Mouse (Mus musculus) adrenal gland, postnatal 4 days (tissue): ENCODE results near the gene Appl1. TPM values are rescaled to one million over a fixed set of nuclear protein-coding genes. Genes with fewer than 3 reads are reported as not detected.

ENCODE experiments used
- DNase-seq, 2 experiments: peaks; one replicate each; pipeline ENCODE4 v3.0.0; 2021 to 2022; ENCODE audit warnings: low spot score in 2 of 2, mixed read lengths in 2 of 2
- long read RNA-seq, 2 experiments: library from polyadenylated mRNA; stranded (forward); transcript quantifications; one replicate each; pipeline ENCODE4 v2.0.0; 2021
- total RNA-seq, 2 experiments: library from RNA; stranded (reverse); gene quantifications; 2 replicates each; pipeline ENCODE4 v1.2.3; 2021

Gene Appl1
- total RNA-seq = 10 to 100 TPM; 40.5 to 44.4 TPM
- long read RNA-seq, experiment 1, full-length matches to known transcripts = 9 of 21 reads
- long read RNA-seq, experiment 1, partial matches to known transcripts = 3 of 21 reads
- long read RNA-seq, experiment 1, other reads (novel, unspliced or antisense) = 9 of 21 reads
- long read RNA-seq, experiment 2, full-length matches to known transcripts = 25 of 51 reads
- long read RNA-seq, experiment 2, partial matches to known transcripts = 8 of 51 reads
- long read RNA-seq, experiment 2, other reads (novel, unspliced or antisense) = 18 of 51 reads

DNA sequence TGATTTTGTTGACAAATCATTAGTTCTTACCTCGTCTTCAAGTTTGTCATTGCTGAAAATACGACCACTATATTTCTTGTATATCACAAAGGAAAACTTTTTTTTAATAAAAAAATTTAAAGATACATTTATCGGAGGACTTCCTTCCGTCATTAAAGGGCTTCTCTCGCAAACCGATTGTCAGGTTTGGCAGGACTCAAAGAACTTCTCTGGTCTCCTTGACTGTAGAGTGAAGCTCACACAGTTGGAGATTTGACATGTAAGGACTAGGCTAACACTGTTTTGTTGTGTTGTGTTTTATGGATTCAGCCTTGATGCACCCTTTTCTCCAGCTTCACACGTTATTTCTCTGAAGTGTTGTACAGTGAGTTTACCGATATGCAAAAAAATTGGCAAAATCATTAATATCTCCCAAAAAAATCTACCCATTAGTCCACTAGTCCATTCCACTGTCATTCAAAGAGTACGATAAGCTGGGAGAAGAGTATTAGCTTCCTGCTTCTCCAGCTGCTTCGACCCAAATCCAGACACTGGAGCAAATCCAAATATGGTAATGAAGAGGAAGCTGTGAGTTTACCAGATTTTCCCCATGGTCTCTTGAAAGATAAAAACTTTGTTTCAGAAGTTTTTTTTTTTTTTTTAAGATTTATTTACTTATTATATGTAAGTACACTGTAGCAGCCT is at the start of gene Appl1:
TSS of gene Appl1 (minus strand) at position 127 of the 684 bp plus-strand sequence.
- no peak for DNase-seq

GRCm38 (mm10) chr14:27019850-27020249 is 48.8 kb upstream of the Appl1 start:
- peak in 1 of 2 experiments; percentile 35 for DNase-seq

DNA sequence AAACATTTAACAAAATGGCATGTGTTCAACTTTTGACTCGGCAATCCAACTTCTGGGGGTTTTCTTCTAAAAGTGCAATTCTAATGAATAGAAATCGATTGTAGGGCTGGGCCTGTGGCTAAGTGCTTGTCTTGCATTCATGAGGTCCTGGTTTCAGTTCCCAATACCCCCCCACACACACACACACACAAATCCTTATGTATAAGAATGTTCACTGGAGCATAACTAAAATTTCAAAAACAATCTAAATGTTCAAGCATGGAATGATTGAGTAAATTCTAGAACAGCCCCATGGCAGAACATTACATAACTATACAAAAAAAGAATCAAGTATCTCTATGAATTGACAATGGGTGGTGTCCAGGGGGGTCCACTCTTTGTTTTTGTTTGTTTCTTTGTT is 46.9 kb upstream of the Appl1 start:
- no peak for DNase-seq

- no peak for DNase-seq
Observed at GRCm38 (mm10) chr14:27013658-27014057, 42.6 kb upstream of the Appl1 start.

- no peak for DNase-seq
Observed at GRCm38 (mm10) chr14:27011561-27011960, 40.5 kb upstream of the Appl1 start.

DNA sequence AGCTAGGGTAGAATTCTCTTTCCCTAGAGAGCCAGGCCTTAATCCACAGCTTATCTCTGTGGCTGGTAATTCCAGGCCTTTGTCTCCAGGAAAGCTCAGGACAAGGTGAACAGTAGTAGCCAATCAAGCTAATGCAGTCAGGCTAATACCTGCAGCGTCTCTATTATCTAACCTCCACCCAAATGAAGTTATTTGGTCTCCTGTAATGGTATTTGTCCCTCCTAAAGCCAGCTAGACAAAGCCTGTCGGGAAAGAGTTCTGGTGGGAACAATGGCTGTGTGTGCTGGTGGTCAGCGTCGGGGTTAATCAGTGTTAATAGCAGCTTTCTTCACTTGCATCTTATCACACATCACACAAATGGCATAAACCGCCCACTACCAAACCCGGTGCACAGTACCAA is 34.9 kb upstream of the Appl1 start:
- no peak for DNase-seq

DNA sequence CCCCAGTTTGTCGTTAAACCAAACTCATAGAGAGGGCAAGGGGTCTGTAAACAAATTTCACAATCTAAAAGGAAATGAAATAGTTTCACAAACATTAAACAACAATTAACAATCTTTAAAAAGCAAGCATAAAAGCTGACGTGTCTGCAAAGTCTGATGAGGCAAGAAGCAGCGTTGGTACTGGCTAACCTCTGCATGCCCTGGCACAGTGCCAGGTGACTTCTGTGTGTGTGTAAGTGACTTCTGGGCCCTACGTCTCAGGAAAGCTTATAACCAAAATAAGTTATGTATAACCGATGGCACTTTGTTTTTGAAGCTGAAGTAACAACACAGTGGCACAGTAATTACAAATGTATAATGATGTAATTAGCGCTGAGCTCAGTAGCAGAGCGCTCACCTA is 33.9 kb upstream of the Appl1 start:
- DNase-seq = no peak

- DNase-seq = no peak
Observed at GRCm38 (mm10) chr14:27000386-27000785, 29.4 kb upstream of the Appl1 start.

GRCm38 (mm10) chr14:26996257-26996656 is 25.2 kb upstream of the Appl1 start:
- no peak for DNase-seq

- peak in 1 of 2 experiments; percentile 25 for DNase-seq
Observed at GRCm38 (mm10) chr14:26994211-26994741, 23.2 kb upstream of the Appl1 start, which contains the start of gene Hesx1. Gene Hesx1 (plus strand): TSS chr14:26994416.

GRCm38 (mm10) chr14:26993427-26993826 is 22.4 kb upstream of the Appl1 start:
- DNase-seq = no peak

DNA sequence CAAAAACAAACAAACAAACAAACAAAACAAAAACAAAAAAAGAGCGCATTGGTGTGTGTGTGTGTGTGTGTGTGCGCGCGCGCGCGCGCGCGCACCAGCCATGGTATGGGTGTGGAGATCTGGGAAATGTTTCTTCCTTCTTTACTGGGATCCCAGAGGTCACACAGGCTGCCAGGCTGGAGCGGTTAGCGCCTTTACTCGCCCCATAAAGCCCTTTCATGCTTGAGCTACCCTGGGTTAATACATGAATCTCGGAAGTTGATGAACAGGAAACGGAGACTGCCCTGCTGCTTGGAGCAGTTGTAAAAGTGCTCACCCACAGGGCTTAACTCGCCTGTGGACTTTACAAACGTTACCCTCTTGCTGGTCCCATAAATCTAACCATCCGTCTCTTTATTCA is 20.6 kb upstream of the Appl1 start:
- no peak for DNase-seq

GRCm38 (mm10) chr14:26988694-26989093 is 17.7 kb upstream of the Appl1 start:
- DNase-seq = no peak

DNA sequence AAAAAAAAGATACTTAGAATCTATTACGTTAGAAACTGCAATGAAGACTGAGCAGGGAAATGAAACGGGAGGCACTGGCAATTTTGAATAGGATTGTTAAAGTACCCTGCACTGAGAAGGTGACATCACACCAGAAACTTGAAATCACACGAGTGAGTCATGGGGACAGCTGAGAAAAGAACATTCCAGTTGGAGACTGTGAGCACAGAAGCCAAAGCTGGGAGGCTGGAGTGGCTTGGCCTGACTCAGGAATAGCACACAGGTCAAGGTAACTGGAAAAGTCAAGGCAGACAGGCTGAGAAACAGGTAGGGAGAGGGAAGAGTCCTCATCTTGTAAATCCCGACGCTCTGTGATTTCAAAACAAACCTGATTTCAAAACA is 11.1 kb upstream of the Appl1 start:
- no peak for DNase-seq

GRCm38 (mm10) chr14:26981494-26982149 is 10.6 kb upstream of the Appl1 start:
- DNase-seq = no peak

- DNase-seq = no peak
Observed at GRCm38 (mm10) chr14:26981021-26981420, 10.0 kb upstream of the Appl1 start.

- DNase-seq = no peak
Observed at GRCm38 (mm10) chr14:26979808-26980207, 8.8 kb upstream of the Appl1 start.

DNA sequence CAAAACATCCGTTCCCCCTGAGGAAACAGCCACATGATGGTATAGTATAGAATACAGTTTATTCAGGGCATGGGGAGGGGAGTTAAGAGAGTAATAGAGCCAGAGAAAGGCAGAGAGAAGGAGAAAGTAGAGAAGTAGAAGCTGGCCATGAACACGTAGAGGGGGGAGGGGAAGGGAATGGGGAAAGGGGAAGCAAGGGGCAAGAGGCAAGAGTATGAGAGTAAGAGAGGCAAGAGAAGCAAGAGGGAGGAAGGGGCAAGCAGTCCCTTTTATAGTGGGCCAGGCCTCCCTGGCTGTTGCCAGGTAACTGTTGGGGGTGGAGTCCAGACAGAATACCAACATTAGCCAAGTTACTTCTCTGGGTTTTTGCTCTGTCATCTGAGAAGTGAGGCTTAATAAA is 6.5 kb upstream of the Appl1 start:
- DNase-seq = no peak

DNA sequence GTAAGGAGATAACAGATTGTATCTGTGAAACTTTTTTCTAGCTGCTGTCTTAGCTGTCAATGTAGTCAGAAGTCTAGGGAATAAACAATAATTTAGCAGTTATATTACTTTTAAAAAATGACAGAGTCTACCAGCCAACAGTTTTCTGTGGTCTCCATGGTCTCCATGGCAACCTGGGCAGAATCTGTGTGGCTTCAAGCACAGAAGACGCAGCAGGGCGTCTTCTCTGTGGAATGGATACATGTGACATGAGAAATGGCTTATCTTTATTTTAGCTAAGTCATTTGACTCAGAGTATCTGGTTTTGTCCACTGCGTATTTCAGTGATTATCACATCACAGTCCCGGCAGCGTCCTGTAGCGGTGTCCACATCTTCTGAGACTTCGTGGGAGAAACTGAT is 5.2 kb upstream of the Appl1 start:
- DNase-seq = no peak

DNA sequence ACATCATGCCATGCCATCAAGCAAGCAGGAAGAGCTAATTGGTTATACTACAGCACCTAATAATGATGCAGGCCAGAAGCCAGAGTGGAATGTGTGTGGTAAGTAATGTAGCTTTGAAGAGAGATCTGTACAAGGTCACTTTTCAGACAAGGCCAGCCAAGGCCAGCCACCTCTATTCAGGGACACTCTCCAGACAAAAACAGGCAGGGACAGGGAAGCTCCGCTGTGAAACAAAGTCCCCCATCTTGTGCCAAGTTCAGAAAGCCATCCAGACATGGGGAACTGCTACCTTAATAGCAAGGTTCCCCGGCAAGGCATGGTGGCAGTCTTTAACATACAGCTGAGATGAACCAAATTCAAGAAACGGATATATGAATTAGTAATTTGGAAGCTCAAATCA is 4.5 kb upstream of the Appl1 start:
- no peak for DNase-seq

- DNase-seq = no peak
Observed at GRCm38 (mm10) chr14:26973089-26973488, 2.1 kb upstream of the Appl1 start.

- peak; percentile 96 to 98 for DNase-seq
Observed at GRCm38 (mm10) chr14:26970439-26970932, 546 bp downstream of the Appl1 start.
